Mouse (Mus musculus): Measurements from ENCODE around the gene Bach2. TPM values are rescaled to one million over a fixed set of nuclear protein-coding genes. Genes with fewer than 3 reads are reported as not detected.

Gene Bach2
- polyA plus RNA-seq, 1 experiment from 2014 or later: 37.3 TPM

GRCm38 (mm10) chr4:32358602-32359464 is 120.2 kb downstream of the Bach2 start:
- peak; percentile 87 for ATAC-seq (ENCODE audit: low FRiP score, low read depth)
- Histone ChIP-seq H3K4me1 (peaks cover 50% of the 10 kb centered on the region), H3K4me3 (no peak overlapping the region), H3K27me3 (replicated peaks) (no peaks in the 10 kb centered on the region), H3K36me3 (no peaks in the 10 kb centered on the region), H3K9me3 (no peaks in the 10 kb centered on the region), H3K4me2 (replicated peaks) (peak overlapping the region; percentile 42), H3K27ac (peak overlapping the region; percentile 64), H3K9ac (no peak overlapping the region)
- 32% methylated on average over 12 of the region's 12 CpGs for WGBS

- ATAC-seq (ENCODE audit: low FRiP score, low read depth): no peak
- 32% methylated on average over 3 of the region's 3 CpGs for WGBS
- peaks cover 56% of the 10 kb centered on the region for H3K4me1 ChIP-seq
- no peaks in the 10 kb centered on the region for H3K36me3 ChIP-seq
- H3K27ac ChIP-seq: peak overlapping the region; percentile 64; the same call in 1 of the 2 replicates
- H3K4me3 ChIP-seq: no peak overlapping the region
- no peak overlapping the region for H3K9ac ChIP-seq
- H3K4me2 ChIP-seq (replicated peaks): peak overlapping the region; percentile 42; the same call in 1 of the 2 replicates
- no peaks in the 10 kb centered on the region for H3K9me3 ChIP-seq
- H3K27me3 ChIP-seq (replicated peaks): no peaks in the 10 kb centered on the region
Observed at GRCm38 (mm10) chr4:32359634-32360033, 121.0 kb downstream of the Bach2 start.

DNA sequence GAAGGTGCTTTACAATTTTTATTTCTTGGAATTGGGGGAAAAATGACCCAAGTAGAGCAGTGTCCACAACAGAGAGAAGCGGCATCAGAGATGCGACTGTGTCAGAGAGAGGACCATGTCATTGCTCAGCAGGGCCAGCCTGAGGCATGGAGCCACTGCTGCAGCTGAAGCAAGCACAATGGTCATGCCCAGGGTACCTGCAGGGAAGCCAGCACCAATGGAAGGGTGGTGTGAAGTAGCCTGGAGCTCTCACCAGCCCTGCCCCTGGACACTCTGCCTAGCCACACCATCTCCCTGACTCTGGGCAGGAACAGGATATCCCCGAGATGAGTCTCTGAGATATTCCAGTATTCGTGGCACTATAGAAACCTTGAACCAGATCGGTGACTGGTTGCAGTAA is 121.9 kb downstream of the Bach2 start:
- 92% methylated on average over 5 of the region's 5 CpGs for WGBS
- ATAC-seq (ENCODE audit: low FRiP score, low read depth): no peak
- peaks cover 65% of the 10 kb centered on the region for H3K4me1 ChIP-seq

GRCm38 (mm10) chr4:32363488-32363984 is 124.9 kb downstream of the Bach2 start:
- Histone ChIP-seq H3K27ac (no peak overlapping the region), H3K9ac (0 out of 2 replicates have a peak overlapping the region, but pooled peaks have one; percentile 8), H3K4me2 (replicated peaks) (no peak overlapping the region), H3K27me3 (replicated peaks) (no peaks in the 10 kb centered on the region), H3K4me1 (peaks cover 64% of the 10 kb centered on the region), H3K4me3 (no peak overlapping the region), H3K9me3 (no peaks in the 10 kb centered on the region), H3K36me3 (no peaks in the 10 kb centered on the region)
- WGBS: 70% methylated on average over 14 of the region's 14 CpGs
- no peak for ATAC-seq (ENCODE audit: low FRiP score, low read depth)

More for the DNA sequence above, 121.9 kb downstream of the Bach2 start:
- no peak overlapping the region for H3K4me2 ChIP-seq (replicated peaks)
- no peak overlapping the region for H3K27ac ChIP-seq
- H3K27me3 ChIP-seq (replicated peaks): no peaks in the 10 kb centered on the region
- no peak overlapping the region for H3K9ac ChIP-seq
- no peak overlapping the region for H3K4me3 ChIP-seq
- H3K9me3 ChIP-seq: no peaks in the 10 kb centered on the region
- H3K36me3 ChIP-seq: no peaks in the 10 kb centered on the region

DNA sequence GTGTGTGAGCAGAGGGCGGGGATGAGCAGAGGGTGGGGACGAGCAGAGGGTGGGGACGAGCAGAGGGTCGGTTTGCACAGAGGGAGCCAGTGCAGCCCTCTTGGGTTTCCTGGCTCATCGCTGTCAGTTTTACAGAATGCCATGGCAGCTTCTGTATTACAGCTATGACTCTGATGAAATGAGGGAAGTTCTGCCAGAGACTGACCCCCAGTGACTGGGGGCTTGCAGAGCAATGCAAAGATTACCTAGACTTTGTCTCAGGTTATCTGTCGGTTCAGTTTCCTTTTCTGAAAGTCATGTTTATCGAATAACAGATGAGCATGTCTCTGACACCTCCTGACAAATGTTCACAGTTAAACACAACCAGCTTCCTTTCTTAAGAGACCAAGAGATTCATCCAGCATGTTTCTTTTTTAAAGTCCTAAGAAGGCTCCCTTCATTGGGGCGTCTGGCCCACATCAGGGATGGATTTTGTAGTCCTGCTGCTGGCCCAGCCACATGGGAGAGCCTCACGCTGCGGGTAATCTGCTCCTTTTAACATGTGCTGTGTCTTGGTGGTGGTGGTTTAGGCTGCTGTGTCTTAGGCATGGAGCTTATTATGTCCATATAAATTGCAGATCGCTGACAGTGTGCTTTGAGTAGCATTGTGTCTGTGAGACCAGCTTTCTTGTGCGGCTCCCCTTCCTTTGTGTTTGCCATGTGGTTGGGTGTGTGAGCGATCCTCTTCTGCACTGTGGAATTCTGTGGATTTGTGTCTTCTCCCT is 126.7 kb downstream of the Bach2 start:
- H3K36me3 ChIP-seq: no peaks in the 10 kb centered on the region
- H3K4me1 ChIP-seq: peaks cover 65% of the 10 kb centered on the region
- no peak overlapping the region for H3K27ac ChIP-seq
- WGBS: 33% methylated on average over 13 of the region's 13 CpGs
- H3K9me3 ChIP-seq: no peaks in the 10 kb centered on the region
- ATAC-seq (ENCODE audit: low FRiP score, low read depth): 0 out of 2 replicates have a peak, but pooled peaks have one; percentile 10
- H3K27me3 ChIP-seq (replicated peaks): no peaks in the 10 kb centered on the region
- H3K4me3 ChIP-seq: no peak overlapping the region
- no peak overlapping the region for H3K4me2 ChIP-seq (replicated peaks)
- H3K9ac ChIP-seq: 0 out of 2 replicates have a peak overlapping the region, but pooled peaks have one; percentile 2

DNA sequence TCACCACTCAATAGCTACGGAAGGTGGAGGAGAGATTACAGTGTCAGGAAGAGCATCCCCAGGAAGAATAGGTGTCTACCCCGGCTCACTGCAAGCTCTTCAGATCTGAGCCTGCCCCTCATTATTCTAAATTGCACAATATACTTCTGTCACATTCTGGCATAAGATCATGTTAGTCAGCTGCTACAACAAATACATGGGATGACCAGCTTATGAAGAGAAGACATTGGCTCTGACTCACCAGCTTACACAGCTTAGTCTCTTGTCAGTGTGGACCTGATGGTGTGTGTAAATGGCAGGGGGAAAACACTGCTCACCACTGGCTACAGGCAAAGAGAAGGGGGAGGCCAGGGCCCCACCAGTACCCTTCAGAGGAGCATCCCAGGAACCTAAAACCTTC is 127.6 kb downstream of the Bach2 start:
- ATAC-seq (ENCODE audit: low FRiP score, low read depth): no peak
- H3K9me3 ChIP-seq: no peaks in the 10 kb centered on the region
- H3K4me1 ChIP-seq: peaks cover 70% of the 10 kb centered on the region
- H3K27me3 ChIP-seq (replicated peaks): no peaks in the 10 kb centered on the region
- 84% methylated on average over 2 of the region's 2 CpGs for WGBS
- no peak overlapping the region for H3K27ac ChIP-seq
- no peak overlapping the region for H3K4me2 ChIP-seq (replicated peaks)
- H3K4me3 ChIP-seq: no peak overlapping the region
- no peaks in the 10 kb centered on the region for H3K36me3 ChIP-seq
- H3K9ac ChIP-seq: no peak overlapping the region

DNA sequence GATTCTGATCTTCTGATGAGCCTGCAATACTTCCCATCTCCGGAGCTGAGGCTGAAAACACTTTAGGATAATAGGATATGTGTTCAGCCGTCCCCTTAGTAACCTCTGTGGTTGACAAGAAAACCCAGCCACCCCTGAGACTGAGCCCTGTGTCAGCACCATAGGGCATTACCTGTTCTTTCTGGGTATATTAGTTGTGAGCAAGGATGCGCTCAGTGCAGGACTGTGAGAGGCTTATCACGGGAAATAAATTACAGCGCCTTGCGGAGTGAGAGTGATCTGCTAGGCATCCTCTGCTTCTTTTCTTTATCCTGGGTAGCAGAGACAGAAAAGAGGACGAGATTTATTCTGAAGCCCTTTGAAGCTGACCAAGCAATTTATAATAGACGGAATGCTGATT is 129.7 kb downstream of the Bach2 start:
- no peak overlapping the region for H3K9ac ChIP-seq

GRCm38 (mm10) chr4:32373085-32373484 is 134.5 kb downstream of the Bach2 start:
- no peak overlapping the region for H3K27ac ChIP-seq
- H3K4me1 ChIP-seq: peaks cover 66% of the 10 kb centered on the region

More for the DNA sequence above, 129.7 kb downstream of the Bach2 start:
- no peak for ATAC-seq (ENCODE audit: low FRiP score, low read depth)
- Histone ChIP-seq H3K27me3 (replicated peaks) (no peaks in the 10 kb centered on the region), H3K4me2 (replicated peaks) (no peak overlapping the region; the same call in 1 of the 2 replicates), H3K4me1 (peaks cover 71% of the 10 kb centered on the region), H3K36me3 (no peaks in the 10 kb centered on the region), H3K27ac (0 out of 2 replicates have a peak overlapping the region, but pooled peaks have one; percentile 39), H3K9me3 (no peaks in the 10 kb centered on the region), H3K4me3 (no peak overlapping the region)
- WGBS: 27% methylated on average over 8 of the region's 8 CpGs

GRCm38 (mm10) chr4:32373527-32373926 is 134.9 kb downstream of the Bach2 start:
- no peak overlapping the region for H3K9ac ChIP-seq
- no peak overlapping the region for H3K4me2 ChIP-seq (replicated peaks)
- H3K27me3 ChIP-seq (replicated peaks): no peaks in the 10 kb centered on the region
- H3K4me1 ChIP-seq: peaks cover 62% of the 10 kb centered on the region
- no peaks in the 10 kb centered on the region for H3K36me3 ChIP-seq
- no peaks in the 10 kb centered on the region for H3K9me3 ChIP-seq
- WGBS: 65% methylated on average over 3 of the region's 3 CpGs
- ATAC-seq (ENCODE audit: low FRiP score, low read depth): no peak
- no peak overlapping the region for H3K4me3 ChIP-seq
- H3K27ac ChIP-seq: no peak overlapping the region

More at GRCm38 (mm10) chr4:32373085-32373484, 134.5 kb downstream of the Bach2 start:
- no peaks in the 10 kb centered on the region for H3K27me3 ChIP-seq (replicated peaks)
- no peak overlapping the region for H3K9ac ChIP-seq
- WGBS: 59% methylated on average over 7 of the region's 7 CpGs
- no peaks in the 10 kb centered on the region for H3K36me3 ChIP-seq
- H3K4me3 ChIP-seq: no peak overlapping the region
- peak; percentile 10; the same call in 1 of the 2 replicates for ATAC-seq (ENCODE audit: low FRiP score, low read depth)
- no peaks in the 10 kb centered on the region for H3K9me3 ChIP-seq
- no peak overlapping the region for H3K4me2 ChIP-seq (replicated peaks)

- H3K27ac ChIP-seq: no peak overlapping the region
- 75% methylated on average over 10 of the region's 10 CpGs for WGBS
- ATAC-seq (ENCODE audit: low FRiP score, low read depth): no peak
- H3K4me3 ChIP-seq: no peak overlapping the region
- no peaks in the 10 kb centered on the region for H3K9me3 ChIP-seq
- peaks cover 48% of the 10 kb centered on the region for H3K4me1 ChIP-seq
- H3K4me2 ChIP-seq (replicated peaks): no peak overlapping the region
- no peak overlapping the region for H3K9ac ChIP-seq
- H3K27me3 ChIP-seq (replicated peaks): no peaks in the 10 kb centered on the region
- no peaks in the 10 kb centered on the region for H3K36me3 ChIP-seq
Observed at GRCm38 (mm10) chr4:32374751-32375582, 136.4 kb downstream of the Bach2 start.

- H3K9ac ChIP-seq: no peak overlapping the region
- no peaks in the 10 kb centered on the region for H3K9me3 ChIP-seq
- no peaks in the 10 kb centered on the region for H3K36me3 ChIP-seq
- H3K4me2 ChIP-seq (replicated peaks): no peak overlapping the region
- no peak overlapping the region for H3K4me3 ChIP-seq
- 0 out of 2 replicates have a peak, but pooled peaks have one; percentile 42 for ATAC-seq (ENCODE audit: low FRiP score, low read depth)
- H3K27ac ChIP-seq: no peak overlapping the region
- no peaks in the 10 kb centered on the region for H3K27me3 ChIP-seq (replicated peaks)
- 87% methylated on average over 16 of the region's 16 CpGs for WGBS
- H3K4me1 ChIP-seq: peaks cover 41% of the 10 kb centered on the region
Observed at GRCm38 (mm10) chr4:32375721-32376526, 137.3 kb downstream of the Bach2 start.
